Mouse (Mus musculus): ENCODE results near the gene Myzap.

Gene Myzap

GRCm38 (mm10) chr9:71483872-71484271 is 108.3 kb downstream of the Myzap start:
- peak; percentile 12 for DNase-seq (ENCODE audit: low spot score)

GRCm38 (mm10) chr9:71480305-71480704 is 111.9 kb downstream of the Myzap start:
- no peak for DNase-seq (ENCODE audit: low spot score)

- DNase-seq (ENCODE audit: low spot score), result no peak
Measured at GRCm38 (mm10) chr9:71479413-71479812, 112.7 kb downstream of the Myzap start.

GRCm38 (mm10) chr9:71478596-71478995 is 113.6 kb downstream of the Myzap start:
- no peak for DNase-seq (ENCODE audit: low spot score)

GRCm38 (mm10) chr9:71476601-71477000 is 115.6 kb downstream of the Myzap start:
- DNase-seq (ENCODE audit: low spot score), result no peak

- DNase-seq (ENCODE audit: low spot score), result no peak
Measured at GRCm38 (mm10) chr9:71475536-71475935, 116.6 kb downstream of the Myzap start.

GRCm38 (mm10) chr9:71467434-71467833 is 124.7 kb downstream of the Myzap start:
- DNase-seq (ENCODE audit: low spot score), result no peak

- DNase-seq (ENCODE audit: low spot score), result no peak
Measured at GRCm38 (mm10) chr9:71466111-71466510, 126.0 kb downstream of the Myzap start.

GRCm38 (mm10) chr9:71463072-71463667 is 129.0 kb downstream of the Myzap start:
- no peak for DNase-seq (ENCODE audit: low spot score)

- DNase-seq (ENCODE audit: low spot score), result no peak
Measured at GRCm38 (mm10) chr9:71456738-71457137, 135.4 kb downstream of the Myzap start.

All from T-cell, adult 2 months (primary cell).